Mouse (Mus musculus) layer of hippocampus, adult 9-11 months (tissue): ENCODE measurements at regions not wholly inside any gene's neighbourhood (a gene's known extent, or its start where the extent isn't known, plus 50 kb on each side); places are given as distances from the start of the nearest gene placed in this dataset.

Experiments
- DNase-seq: peaks from one replicate; pipeline ENCODE4 v3.0.0; 2022

- DNase-seq, result peak; percentile 64
Observed at GRCm38 (mm10) chr1:78761061-78761515, 55.5 kb upstream of the Kcne4 start.
